ENCODE assay signal across 8 mouse cellular contexts in the genomic region with DNA sequence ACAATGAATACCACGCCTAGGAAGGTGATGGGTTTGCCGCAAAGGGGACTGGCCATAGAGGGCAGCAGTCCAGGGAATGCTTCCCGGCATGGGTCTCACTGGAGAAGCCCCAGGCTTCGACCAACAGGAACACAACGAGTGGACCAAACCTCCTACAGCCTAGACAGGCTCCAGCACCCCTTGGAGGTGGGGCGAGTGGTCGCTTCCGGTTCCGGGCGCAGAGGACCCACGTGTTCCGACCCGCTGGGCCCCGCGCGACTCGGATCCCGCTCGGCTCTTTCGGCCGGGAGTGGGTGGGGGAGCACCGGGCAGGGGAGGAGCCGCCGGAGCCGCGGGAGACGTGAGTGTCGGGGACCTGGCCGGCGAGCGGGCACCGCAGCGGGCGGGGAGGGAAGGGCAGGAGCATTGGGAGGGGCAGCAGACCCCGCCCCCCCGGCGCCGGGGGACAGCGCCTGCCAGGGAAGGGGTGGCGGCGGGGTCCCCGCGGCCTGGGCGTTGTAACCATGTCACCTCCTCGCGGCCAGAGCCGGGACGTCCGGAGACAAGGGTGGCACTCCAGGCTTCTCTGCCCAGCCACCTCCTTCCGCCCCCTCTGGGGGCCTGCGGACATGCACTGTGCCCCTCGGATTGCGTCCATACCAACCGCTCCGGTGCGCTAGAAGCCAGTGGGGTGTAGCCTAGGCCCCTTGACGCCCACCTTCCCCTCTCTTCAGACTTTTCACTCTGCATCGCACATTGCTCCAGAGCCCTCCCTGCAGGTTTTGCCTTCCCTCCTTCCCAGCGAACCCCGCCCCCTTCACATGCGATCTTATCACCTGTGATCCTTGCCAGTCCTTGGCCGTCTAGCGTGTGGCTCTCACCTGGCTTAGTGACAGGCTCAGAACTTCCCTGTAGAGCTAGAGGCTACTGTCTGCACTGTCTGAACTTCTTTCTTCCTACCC. TPM values are rescaled to one million over a fixed set of nuclear protein-coding genes. Genes with fewer than 3 reads are reported as not detected.
DNase-seq lines count a peak whose midpoint lies in the region; ATAC-seq lines count a peak whose summit lies in the region.

A gene (plus strand): TSS at position 219 of the 941 bp plus-strand sequence.

- WGBS in hindbrain, embryonic 16.5 days = under 1% methylated on average over 51 of the region's 63 CpGs

- H3K4me3 ChIP-seq in hindbrain, embryonic 16.5 days (ENCODE audit: low read length) = peak within 1 kb of the TSS; percentile 90

- H3K27ac ChIP-seq in hindbrain, embryonic 16.5 days (ENCODE audit: low read depth, low read length) = peak within 1 kb of the TSS; percentile 80

- H3K27me3 ChIP-seq in hindbrain, embryonic 16.5 days (replicated peaks; ENCODE audit: control insufficient read depth, insufficient read depth, low read length) = no peaks in the 10 kb centered on the region

- DNase-seq in WW6 (ENCODE audit: low read depth, low spot score) = peak; percentile 60
- DNase-seq in cerebellum, postnatal 36 days = peak; percentile 73 to 83
- DNase-seq in gastrocnemius, adult 18-20 months (ENCODE audit: low spot score) = peak; percentile 86
- peak; percentile 80 to 87 for DNase-seq in left cerebral cortex, adult 18-20 months (ENCODE audit: low spot score in 2 of 2)
- peak; percentile 92 to 95 for DNase-seq in lung, postnatal 4 days
- DNase-seq in retina, postnatal 1 day = peak; percentile 96
- DNase-seq in thymus, postnatal 4 days = peak; percentile 81

- ATAC-seq in hindbrain, embryonic 16.5 days = peak; percentile 99

- peaks cover 14% of the 10 kb centered on the region for H3K4me1 ChIP-seq in hindbrain, embryonic 16.5 days (ENCODE audit: control insufficient read depth, insufficient read depth, low read depth, low read length)

- no peaks in the 10 kb centered on the region for H3K36me3 ChIP-seq in hindbrain, embryonic 16.5 days (ENCODE audit: control insufficient read depth, insufficient read depth, low read length)

- peak within 1 kb of the TSS; percentile 81 for H3K4me2 ChIP-seq in hindbrain, embryonic 16.5 days (ENCODE audit: low read length)

- H3K9me3 ChIP-seq in hindbrain, embryonic 16.5 days (ENCODE audit: control insufficient read depth, low read length) = no peaks in the 10 kb centered on the region

- peak within 1 kb of the TSS; percentile 89 for H3K9ac ChIP-seq in hindbrain, embryonic 16.5 days (ENCODE audit: low read depth, low read length)

RNA-seq across cellular contexts. Expression of the gene that starts here (rescaled TPM):
- total RNA-seq in gastrocnemius, adult 18-20 months (2021) = 1 to 10 TPM; 1.3 to 1.6 TPM
- polyA plus RNA-seq in hindbrain, embryonic 16.5 days (2015; fragmentation: Nextera tagmentation; extraction: Ambion mirVana) = 11.2 TPM in 2 replicates
- 1 to 10 TPM; 3.4 to 3.6 TPM for total RNA-seq in left cerebral cortex, adult 18-20 months (2021)

Comparison
In these comparisons a context has a peak if more than half of its experiments do, and no peak if none do; other contexts are left out.
1. Peak in every context shown above with its lines: DNase-seq, ATAC-seq, H3K4me3 ChIP-seq and H3K27ac ChIP-seq.